Mouse (Mus musculus) cerebellum, adult 18-20 months (tissue): ENCODE measurements around the gene Fras1.
A peak's percentile ranks its signal among the peaks of the same experiment; 100 is the strongest.

Source experiments
- DNase-seq, 2 experiments: peaks; one replicate each; pipeline ENCODE4 v3.0.0; 2021

The Fras1 gene

GRCm38 (mm10) chr5:96702706-96703625 is 329.2 kb downstream of the Fras1 start:
- DNase-seq: no peak

DNA sequence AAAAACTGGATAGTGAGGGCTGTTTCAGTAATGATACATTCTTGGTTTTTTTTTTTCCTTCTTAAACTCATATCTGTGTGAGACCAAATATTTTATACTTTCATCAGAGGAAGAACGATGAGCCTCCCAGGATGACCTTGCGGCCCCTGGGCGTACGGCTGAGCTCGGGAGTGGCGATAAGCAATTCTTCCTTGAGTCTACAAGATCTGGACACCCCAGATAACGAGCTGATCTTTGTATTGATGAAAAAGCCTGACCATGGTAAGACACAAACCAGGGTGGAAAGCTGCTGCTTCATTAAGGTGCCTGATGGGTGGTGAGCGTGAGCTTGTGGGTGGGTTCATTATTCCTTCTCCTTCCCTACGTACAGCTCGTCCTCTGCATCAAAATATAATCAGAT is 334.8 kb downstream of the Fras1 start:
- DNase-seq: no peak

GRCm38 (mm10) chr5:96712089-96712684 is 338.4 kb downstream of the Fras1 start:
- no peak for DNase-seq

- no peak for DNase-seq
Observed at GRCm38 (mm10) chr5:96712799-96713198, 339.0 kb downstream of the Fras1 start.

DNA sequence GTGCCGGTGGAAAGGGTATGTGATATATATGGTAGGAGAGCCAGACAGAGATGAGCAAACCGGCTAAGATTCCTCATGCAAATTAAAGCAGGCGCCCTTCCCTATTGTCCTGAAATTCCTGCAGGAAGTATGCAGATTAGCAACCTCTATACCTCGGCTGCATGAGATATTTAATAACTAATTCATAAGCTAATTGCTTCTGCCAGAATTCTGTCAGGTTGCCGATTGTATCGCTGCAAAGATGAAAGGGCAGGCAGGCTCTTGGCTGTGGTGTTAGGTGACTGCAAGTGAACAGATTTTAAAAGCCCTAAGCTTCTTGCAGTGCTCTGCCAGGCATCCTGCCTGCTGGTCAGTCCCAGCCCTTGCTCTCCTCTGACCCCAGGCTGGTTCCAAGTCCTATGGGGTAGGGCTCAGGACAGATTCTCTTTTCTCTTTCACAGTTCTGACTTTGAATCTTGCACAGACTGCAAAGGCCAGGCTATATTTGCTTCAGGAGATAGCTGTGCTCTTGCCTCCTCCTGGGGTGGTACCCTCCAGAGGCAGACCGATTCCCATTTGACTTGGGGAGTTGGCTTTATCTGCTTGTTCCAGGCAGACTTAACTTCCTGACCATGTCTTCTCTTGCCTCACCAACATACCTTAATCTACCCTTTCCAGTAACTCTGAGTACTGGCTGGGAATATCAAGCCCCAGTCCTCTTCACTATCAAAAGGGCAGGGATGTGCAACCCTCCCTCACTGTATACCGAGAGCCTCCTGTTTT is 342.7 kb downstream of the Fras1 start:
- no peak for DNase-seq

- no peak for DNase-seq
Observed at GRCm38 (mm10) chr5:96717690-96718089, 343.9 kb downstream of the Fras1 start.

- DNase-seq: no peak
Observed at GRCm38 (mm10) chr5:96718601-96719000, 344.8 kb downstream of the Fras1 start.

DNA sequence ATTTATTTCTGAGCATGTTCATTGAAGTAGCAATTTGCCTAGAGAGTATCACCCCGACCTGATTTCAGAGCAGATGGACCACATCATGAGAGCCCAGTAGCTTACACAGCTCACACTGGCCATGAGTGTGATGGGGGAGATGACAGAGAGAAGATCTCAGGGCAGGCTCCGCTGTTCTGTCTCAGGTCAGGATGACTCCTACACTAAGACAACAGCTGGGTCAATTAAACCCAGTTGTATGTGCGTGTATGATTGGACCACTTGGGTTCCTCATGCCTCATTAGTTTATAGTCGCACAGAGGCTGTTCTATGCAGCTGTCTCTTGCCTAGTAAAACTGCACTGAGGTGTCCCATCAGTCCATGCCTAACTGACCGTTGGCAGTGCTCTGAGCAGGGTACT is 345.5 kb downstream of the Fras1 start:
- DNase-seq: no peak

- DNase-seq: no peak
Observed at GRCm38 (mm10) chr5:96722690-96723089, 348.9 kb downstream of the Fras1 start.

- DNase-seq: no peak
Observed at GRCm38 (mm10) chr5:96739138-96739878, 365.6 kb downstream of the Fras1 start.

GRCm38 (mm10) chr5:96747195-96747984 is 373.6 kb downstream of the Fras1 start:
- DNase-seq: no peak

DNA sequence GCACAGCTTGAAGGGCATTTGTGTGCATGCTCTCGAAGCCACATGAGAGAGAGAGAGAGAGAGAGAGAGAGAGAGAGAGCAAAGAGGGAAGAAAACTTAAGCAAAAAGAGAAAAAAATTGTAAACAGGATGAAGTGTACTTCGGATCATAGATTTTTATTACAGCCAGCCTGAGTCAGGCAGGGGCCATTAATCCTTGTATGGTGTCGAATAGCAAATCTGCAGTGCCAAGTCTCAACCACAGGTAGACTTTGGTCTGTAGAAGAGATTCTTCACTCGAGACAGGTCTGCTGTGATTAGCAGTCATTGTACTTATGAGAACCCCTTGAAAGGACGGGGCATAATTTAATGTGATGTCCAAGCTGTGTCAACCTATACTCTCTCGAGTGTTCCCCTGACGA is 383.9 kb downstream of the Fras1 start:
- no peak for DNase-seq

DNA sequence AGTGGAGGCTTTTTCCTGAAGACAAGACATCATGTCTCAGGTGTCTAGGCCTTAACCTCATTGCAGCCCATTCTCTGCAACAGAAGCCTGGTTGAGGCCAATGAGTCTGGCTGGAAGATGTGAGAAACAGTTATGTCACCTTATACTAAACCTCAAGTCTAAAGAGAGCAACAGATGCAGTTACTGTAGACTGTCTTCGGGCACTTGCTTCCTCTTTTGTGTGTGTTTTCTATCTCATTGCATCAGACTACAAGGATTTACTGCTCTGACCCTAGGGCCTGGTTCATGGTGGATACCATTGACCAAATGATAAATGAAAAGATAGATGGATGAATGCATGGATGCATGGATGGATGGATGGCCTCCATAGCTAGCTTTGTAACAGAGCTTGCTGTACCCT is 388.3 kb downstream of the Fras1 start:
- DNase-seq: no peak

DNA sequence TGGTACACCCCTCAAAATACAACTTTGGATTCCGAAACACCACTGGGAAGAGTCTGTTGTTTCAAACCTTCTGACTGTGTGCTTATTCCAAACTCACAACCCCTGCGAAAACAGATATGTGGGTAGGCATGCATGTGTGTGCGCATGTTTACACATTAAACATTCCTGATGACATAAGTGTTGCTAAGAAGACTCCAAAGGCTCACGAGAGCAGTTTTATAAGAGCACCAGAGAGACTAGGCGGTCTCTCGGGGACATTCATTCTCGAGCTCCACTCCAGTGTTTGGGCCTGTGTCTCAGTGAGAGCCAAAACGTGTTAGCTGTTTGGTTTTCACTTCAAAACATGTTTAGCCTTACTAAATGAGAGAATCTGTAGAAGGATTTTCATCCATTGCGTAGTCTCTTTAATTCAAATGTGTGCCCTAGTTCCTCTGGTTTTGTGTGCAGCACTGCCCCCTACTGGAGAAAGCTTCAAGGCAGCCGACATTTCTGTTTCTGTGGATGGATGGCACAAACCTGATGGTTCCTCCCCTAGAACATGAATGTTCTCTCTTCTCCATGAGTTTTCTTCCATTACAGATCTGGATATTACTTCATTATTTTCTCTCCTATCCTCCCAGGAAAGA is 395.2 kb downstream of the Fras1 start:
- DNase-seq: peak; percentile 32 to 58

GRCm38 (mm10) chr5:96783506-96784288 is 409.9 kb downstream of the Fras1 start:
- no peak for DNase-seq

GRCm38 (mm10) chr5:96785096-96785495 is 411.3 kb downstream of the Fras1 start:
- DNase-seq: no peak

DNA sequence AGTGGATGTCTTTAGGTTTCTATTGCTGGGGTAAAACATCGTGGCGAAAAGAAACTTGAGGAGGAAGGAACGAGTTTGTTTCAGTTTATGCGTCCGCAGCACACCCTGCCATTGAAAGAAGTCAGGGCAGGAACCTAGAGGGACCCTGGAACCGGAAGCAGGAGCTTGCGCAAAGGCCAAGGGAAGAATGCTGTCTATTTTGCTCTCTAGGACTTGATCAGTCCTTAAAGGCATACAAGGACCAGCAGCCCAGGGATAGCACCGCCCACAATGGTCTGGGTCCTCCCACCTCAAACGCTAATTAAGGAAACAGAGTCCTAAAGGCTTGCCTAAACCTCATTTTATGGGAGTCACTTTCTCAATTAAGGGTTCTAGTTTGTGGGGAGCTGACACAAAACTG is 418.7 kb downstream of the Fras1 start:
- DNase-seq: no peak

DNA sequence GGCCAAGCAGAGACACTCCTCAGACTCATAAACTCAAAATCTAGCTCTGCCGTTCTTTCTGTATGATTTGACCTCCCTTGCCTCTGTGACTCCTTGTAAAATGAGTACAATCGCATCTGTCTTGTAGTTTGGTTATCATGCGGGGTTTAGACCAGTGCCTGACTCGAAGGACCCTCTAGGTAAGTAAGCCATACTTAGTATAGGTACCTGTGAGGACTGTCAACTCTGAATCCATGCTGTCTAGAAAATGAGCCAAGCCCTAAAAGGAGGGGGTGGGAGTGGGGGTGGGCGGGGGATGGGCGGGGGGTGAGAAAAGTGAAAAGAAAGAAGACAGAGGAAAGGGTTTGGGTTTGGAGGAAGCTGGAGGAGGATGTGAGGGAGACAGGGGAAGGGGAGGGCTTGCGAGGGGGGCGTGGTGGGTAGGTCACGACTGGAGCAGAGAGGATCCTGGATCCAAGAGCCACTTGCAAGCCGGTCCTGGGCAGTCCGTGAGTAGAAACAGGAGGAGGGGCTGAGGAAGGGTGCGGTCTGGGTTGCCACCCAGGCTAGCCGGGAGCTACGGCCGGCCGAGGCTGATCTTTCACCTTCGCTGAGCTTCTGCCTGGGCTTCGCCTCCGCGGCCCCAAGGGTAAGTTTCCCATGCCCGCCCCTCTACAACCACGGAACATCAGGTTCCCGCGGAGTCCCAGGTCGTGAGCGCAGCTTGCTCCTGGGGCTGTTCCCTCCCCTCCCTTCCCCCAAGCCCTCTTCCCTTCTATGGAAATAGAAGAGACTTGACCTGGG is 419.4 kb downstream of the Fras1 start, which contains the start of gene Anxa3:
Gene Anxa3, plus strand, starts transcription at position 404 of the 783 bp plus-strand sequence.
- no peak for DNase-seq

GRCm38 (mm10) chr5:96793953-96794635 is 420.3 kb downstream of the Fras1 start:
- DNase-seq: no peak
